Comparison of ENCODE assay signal across 29 mouse cellular contexts in genomic region chr6:31161445-31162340, GRCm38 (mm10).
DNase-seq lines count a peak whose midpoint lies in the region; ATAC-seq and TF ChIP-seq lines count a peak whose summit lies in the region.
"Had no signal": no experiment of that assay in that cellular context is flagged by ENCODE, and none has a peak within 500 bp of the region (broad histone marks: within the 10 kb centered on the region; RNA-seq: fewer than 3 reads in every experiment).

No protein-coding gene starts in this region.

- no peak overlapping the region for H3K4me3 ChIP-seq in gastrocnemius, adult 2 months
- no peak overlapping the region for H3K4me3 ChIP-seq in layer of hippocampus, adult 2 months
- no peak overlapping the region for H3K4me3 ChIP-seq in CH12.LX (replicated peaks in 1 of 3; ENCODE audit: low read depth in 2 of 3, low read length in 2 of 3, poor library complexity in 1 of 3)
- H3K4me3 ChIP-seq in liver, postnatal 0 days (ENCODE audit: low read depth, low read length), result no peak overlapping the region
- H3K4me3 ChIP-seq: embryonic facial prominence, embryonic 13.5 days; heart, embryonic 13.5 days; lung, embryonic 15.5 days; neural tube, embryonic 15.5 days had no signal

- H3K27ac ChIP-seq in gastrocnemius, adult 2 months, result peak overlapping the region; percentile 72
- H3K27ac ChIP-seq in layer of hippocampus, adult 2 months, result peak overlapping the region; percentile 41; the same call in 1 of the 2 replicates
- peak overlapping the region; percentile 49; the same call in 1 of the 2 replicates for H3K27ac ChIP-seq in CH12.LX (ENCODE audit: insufficient read depth, low read depth)
- H3K27ac ChIP-seq in liver, postnatal 0 days (ENCODE audit: low read depth), result no peak overlapping the region
- H3K27ac ChIP-seq: embryonic facial prominence, embryonic 13.5 days; heart, embryonic 13.5 days; liver, embryonic 14.5 days; lung, embryonic 15.5 days; macrophage; neural tube, embryonic 15.5 days had no signal

- no peak for DNase-seq in gastrocnemius, adult 2 months
- no peak for DNase-seq in gastrocnemius, adult 8-10 months (ENCODE audit: low spot score in 2 of 2)
- DNase-seq in layer of hippocampus, adult 2 months (ENCODE audit: low spot score in 2 of 2), result no peak
- DNase-seq in layer of hippocampus, adult 9-10 months (ENCODE audit: low spot score), result no peak
- no peak for DNase-seq in CH12.LX (ENCODE audit: extremely low read depth)
- peak; percentile 63 for DNase-seq in brain, embryonic 14.5 days (ENCODE audit: low read depth)
- no peak for DNase-seq in liver, postnatal 0 days
- DNase-seq: adrenal gland, adult 8-10 months; B cell, adult 2 months; cerebellum, adult 11 months; cerebellum, adult 9-10 months; cerebellum, postnatal 36 days; embryo, embryonic 11 days; gastrocnemius, postnatal 25 days; heart, adult 18-20 months; heart, postnatal 10 days; kidney, adult 9 months; kidney, postnatal 10 days; liver; midbrain, embryonic 14.5 days; right cerebral cortex, adult 18-20 months; thymus, postnatal 4 days had no signal

- H3K4me2 ChIP-seq in CH12.LX (ENCODE audit: insufficient read depth, low read depth, poor library complexity, severe bottlenecking), result no peak overlapping the region
- H3K4me2 ChIP-seq in liver, postnatal 0 days (ENCODE audit: low read depth, low read length), result no peak overlapping the region
- H3K4me2 ChIP-seq: embryonic facial prominence, embryonic 13.5 days; heart, embryonic 13.5 days; lung, embryonic 15.5 days; neural tube, embryonic 15.5 days had no signal

- no peak for TF ChIP-seq RAD21 in CH12.LX (IDR thresholded peaks at IDR 0.05; ENCODE audit: low read depth, low read length)

- peaks cover 24 to 68% of the 10 kb centered on the region in 2 experiments for H3K36me3 ChIP-seq in CH12.LX (replicated peaks in 1 of 2; ENCODE audit: control insufficient read depth in 1 of 2, insufficient read depth in 1 of 2, low read length in 1 of 2)
- H3K36me3 ChIP-seq in liver, postnatal 0 days (replicated peaks; ENCODE audit: insufficient read depth, low read length), result no peaks in the 10 kb centered on the region
- H3K36me3 ChIP-seq: embryonic facial prominence, embryonic 13.5 days; heart, embryonic 13.5 days; lung, embryonic 15.5 days; neural tube, embryonic 15.5 days had no signal

- H3K9ac ChIP-seq in CH12.LX (ENCODE audit: insufficient read depth, low read depth), result no peak overlapping the region
- H3K9ac ChIP-seq in liver, postnatal 0 days (replicated peaks), result no peak overlapping the region
- H3K9ac ChIP-seq: embryonic facial prominence, embryonic 13.5 days; heart, embryonic 13.5 days; liver, embryonic 14.5 days; lung, embryonic 15.5 days; neural tube, embryonic 15.5 days had no signal

- peaks cover 43 to 91% of the 10 kb centered on the region in 2 experiments for H3K4me1 ChIP-seq in CH12.LX (ENCODE audit: control insufficient read depth in 1 of 2, insufficient read depth in 2 of 2)
- peaks cover 3% of the 10 kb centered on the region; the same call in 1 of the 2 replicates for H3K4me1 ChIP-seq in liver, postnatal 0 days (ENCODE audit: insufficient read depth)

- intact Hi-C loops in gastrocnemius, adult 2 months (cut with DNase I), result no loop called here

- ATAC-seq in liver, postnatal 0 days, result no peak
- ATAC-seq: intestine, postnatal 0 days had no signal

- no peaks in the 10 kb centered on the region for H3K27me3 ChIP-seq in CH12.LX (replicated peaks)
- H3K27me3 ChIP-seq in liver, postnatal 0 days (ENCODE audit: insufficient read depth, low read length), result no peaks in the 10 kb centered on the region
- H3K27me3 ChIP-seq: embryonic facial prominence, embryonic 13.5 days; lung, embryonic 15.5 days; neural tube, embryonic 15.5 days had no signal

- no peaks in the 10 kb centered on the region for H3K79me2 ChIP-seq in CH12.LX (replicated peaks; ENCODE audit: control insufficient read depth, extremely low read depth, insufficient read depth, poor library complexity, severe bottlenecking)

- 71% methylated on average over 22 of the region's 22 CpGs for WGBS in liver, postnatal 0 days (ENCODE audit: insufficient replicate concordance)

- dilution Hi-C loops in CH12.LX (cut with MboI; ENCODE audit: extremely low pct_ligation_motif_present, extremely low pct_unique_long_range_greater_than_20kb, low sequenced_read_pairs), result no loop called here

- in situ Hi-C loops in CH12.LX (cut with MboI; ENCODE audit: low pct_ligation_motif_present, low pct_unique_long_range_greater_than_20kb, low sequenced_read_pairs), result no loop called here

- no peak for TF ChIP-seq CTCF in gastrocnemius, adult 2 months (IDR thresholded peaks at IDR 0.05)
- TF ChIP-seq CTCF in layer of hippocampus, adult 2 months (conservative IDR thresholded peaks at IDR 0.05), result no peak; the same call in 1 of the 2 replicates
- TF ChIP-seq CTCF in CH12.LX (conservative IDR thresholded peaks at IDR 0.05 in 1 of 2, IDR thresholded peaks at IDR 0.05 in 1 of 2; ENCODE audit: low read depth in 2 of 2, low read length in 2 of 2), result no peak
- TF ChIP-seq CTCF in brain, embryonic 14.5 days (IDR thresholded peaks at IDR 0.05; ENCODE audit: borderline replicate concordance, extremely low read depth, insufficient read depth, insufficient read length), result no peak
- TF ChIP-seq CTCF in liver, postnatal 0 days (IDR thresholded peaks at IDR 0.05; ENCODE audit: low read depth), result no peak

- no peaks in the 10 kb centered on the region for H3K9me3 ChIP-seq in CH12.LX (replicated peaks; ENCODE audit: low read length)
- H3K9me3 ChIP-seq in liver, postnatal 0 days (ENCODE audit: low read length), result no peaks in the 10 kb centered on the region
- H3K9me3 ChIP-seq: embryonic facial prominence, embryonic 13.5 days; heart, embryonic 13.5 days; lung, embryonic 15.5 days; neural tube, embryonic 15.5 days had no signal

- no peak for TF ChIP-seq EP300 in CH12.LX (IDR thresholded peaks at IDR 0.05; ENCODE audit: low read length)
- no peak for TF ChIP-seq EP300 in liver, postnatal 0 days (IDR thresholded peaks at IDR 0.05; ENCODE audit: low read depth)

- TF ChIP-seq POLR2A in CH12.LX (IDR thresholded peaks at IDR 0.05; ENCODE audit: low read depth, low read length), result no peak
- TF ChIP-seq POLR2A in brain, embryonic 14.5 days (IDR thresholded peaks at IDR 0.05; ENCODE audit: borderline replicate concordance, extremely low read depth, insufficient read depth, insufficient read length, poor library complexity, severe bottlenecking), result no peak

TF ChIP-seq in CH12.LX, 34 proteins besides CTCF, POLR2A, EP300 and RAD21:
- TF ChIP-seq TCF12 (IDR thresholded peaks at IDR 0.05; ENCODE audit: low read depth, low read length), result 0 out of 2 replicates have a peak, but pooled peaks have one; percentile 16
- no peak for TF ChIP-seq POLR2AphosphoS2 (IDR thresholded peaks at IDR 0.05; ENCODE audit: low read depth, low read length)
- peak; percentile 8; the same call in 1 of the 2 replicates for TF ChIP-seq MEF2A (IDR thresholded peaks at IDR 0.05; ENCODE audit: borderline replicate concordance, low read depth, low read length)
- TF ChIP-seq MYC (IDR thresholded peaks at IDR 0.05; ENCODE audit: low read depth, low read length), result peak; percentile 51; the same call in 1 of the 2 replicates
- TF ChIP-seq ELF1 (IDR thresholded peaks at IDR 0.05; ENCODE audit: low read depth, low read length), result 0 out of 2 replicates have a peak, but pooled peaks have one; percentile 10
- TF ChIP-seq ETS1 (conservative IDR thresholded peaks at IDR 0.05; ENCODE audit: low read depth, low read length), result peak; percentile 32; the same call in 1 of the 2 replicates
- no peak for TF ChIP-seq ZNF384 (IDR thresholded peaks at IDR 0.05; ENCODE audit: low read depth, low read length)
- TF ChIP-seq JUN (IDR thresholded peaks at IDR 0.05; ENCODE audit: insufficient read depth, low read depth, low read length), result peak; percentile 23; the same call in 1 of the 2 replicates
TF ChIP-seq in CH12.LX: peak in this region for 6.
